Mouse (Mus musculus): ENCODE results near the gene Smpd4.

DNA sequence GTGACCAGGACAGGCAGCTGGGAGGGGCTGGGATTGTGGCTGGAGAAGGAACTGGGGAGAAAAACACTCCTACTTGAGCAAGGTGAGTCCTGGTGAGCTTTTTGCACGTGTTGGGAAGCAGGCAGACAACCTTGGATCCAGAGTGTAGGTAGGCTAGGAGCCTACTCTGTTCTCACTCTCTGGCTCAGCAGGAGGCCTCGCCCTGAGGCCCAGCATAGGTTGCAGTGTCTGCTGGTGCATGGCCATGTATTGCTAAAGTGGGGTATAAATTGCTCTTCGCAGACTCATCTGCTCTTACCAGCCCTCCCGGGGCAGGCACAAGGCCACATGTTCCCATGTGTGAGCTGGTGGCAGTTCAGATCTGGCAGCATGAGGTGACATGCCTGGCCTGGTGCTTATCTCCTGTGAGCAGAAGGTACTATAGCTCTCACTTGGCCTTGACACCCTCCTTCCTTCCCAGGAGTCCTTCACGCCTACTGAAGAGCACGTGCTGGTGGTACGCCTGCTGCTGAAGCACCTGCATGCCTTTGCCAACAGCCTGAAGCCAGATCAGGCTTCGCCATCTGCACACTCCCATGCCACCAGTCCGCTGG is 19.0 kb downstream of the Smpd4 start:
- TF ChIP-seq CTCF (IDR thresholded peaks at IDR 0.05; ENCODE audit: borderline replicate concordance, insufficient read depth, low read length), result no peak
- no peak for TF ChIP-seq POLR2A (IDR thresholded peaks at IDR 0.05; ENCODE audit: low read depth, low read length)

Measured in embryonic fibroblast, embryonic 13.5 days (primary cell).